Mouse (Mus musculus) embryonic fibroblast, embryonic 13.5 days (primary cell): ENCODE results near the gene P2ry12.

Source experiments
- CTCF ChIP-seq: IDR thresholded peaks from 2 replicates; pipeline ENCODE4 v1.5.1; 2011; ENCODE audit warnings: mild to moderate bottlenecking, control low read depth, low read length, moderate library complexity, borderline replicate concordance; ENCODE audit not compliant: insufficient read depth
- POLR2A ChIP-seq: IDR thresholded peaks from 2 replicates; pipeline ENCODE4 v1.6.1; 2011; ENCODE audit warnings: low read depth, mild to moderate bottlenecking, control low read depth, low read length, moderate library complexity

DNA sequence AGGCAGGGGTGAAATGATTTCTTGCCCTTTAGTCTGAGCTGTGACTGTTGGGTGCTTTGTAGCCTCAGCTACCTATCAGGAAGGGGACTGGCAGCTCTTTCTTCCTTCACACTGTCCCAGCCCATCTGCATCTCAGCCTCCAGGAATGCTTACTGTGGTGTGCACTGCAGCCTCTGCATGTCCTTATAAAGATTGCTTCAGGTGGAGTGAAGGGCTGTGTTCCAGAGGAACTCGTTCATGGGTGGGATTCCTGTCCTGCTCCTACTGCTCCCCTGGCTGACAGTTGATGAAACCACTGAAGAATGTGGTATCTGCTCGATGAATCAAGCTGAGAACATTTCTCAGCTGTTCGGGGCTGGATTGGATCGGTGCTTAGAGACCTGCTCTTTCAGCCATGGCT is 75.3 kb downstream of the P2ry12 start:
- TF ChIP-seq CTCF (no peak), POLR2A (no peak)
